Mouse (Mus musculus) R1 (cell line): ENCODE results near the gene Ap5m1.
"Not testable (repeated sequence)": the region's sequence is repeated elsewhere in the genome, so short reads cannot be mapped to it uniquely, and the experiment has no call there.

Experiments
- DNase-seq: peaks from one replicate; pipeline ENCODE4 v3.0.0-alpha.2; 2018; ENCODE audit warnings: low read depth, low spot score

Gene Ap5m1

DNA sequence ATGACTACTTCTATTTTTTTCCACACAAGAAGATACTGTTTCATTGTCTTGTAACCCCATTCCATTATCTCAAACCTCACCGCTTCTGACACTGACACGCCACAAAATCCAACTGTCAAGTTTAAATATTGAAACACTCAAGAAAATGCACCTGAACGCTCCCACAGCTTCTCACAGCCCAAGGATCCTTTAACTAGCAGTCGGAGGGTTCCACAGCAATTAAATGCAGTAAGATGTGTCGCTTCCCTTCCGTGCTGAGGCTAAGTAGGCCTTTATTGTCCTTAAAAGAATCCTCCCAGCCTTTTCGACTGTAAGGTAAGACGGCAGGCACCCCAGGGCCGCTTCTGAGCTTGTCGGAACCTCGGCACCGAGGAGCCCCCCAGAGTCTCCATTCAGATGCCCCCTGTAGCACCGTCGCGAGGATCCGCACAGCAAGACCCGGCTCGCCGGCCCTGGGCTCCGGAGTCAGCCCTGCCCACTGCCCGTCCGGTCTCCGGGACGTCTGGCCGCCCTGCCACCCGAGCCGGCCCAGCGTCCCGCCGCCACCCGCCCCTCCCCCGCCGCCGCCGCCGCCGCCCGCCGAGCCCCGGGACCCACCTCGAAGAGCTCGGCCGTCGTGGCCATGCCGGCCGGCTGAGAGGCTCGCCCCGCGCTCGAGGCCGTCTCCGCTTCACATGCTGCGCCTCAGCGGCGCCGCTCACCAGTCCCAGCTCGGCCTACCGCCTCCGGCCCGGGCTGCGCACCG, at the start of gene Ap5m1:
Gene Ap5m1, plus strand, starts transcription at position 569 of the 745 bp plus-strand sequence.
- DNase-seq = peak; percentile 45

DNA sequence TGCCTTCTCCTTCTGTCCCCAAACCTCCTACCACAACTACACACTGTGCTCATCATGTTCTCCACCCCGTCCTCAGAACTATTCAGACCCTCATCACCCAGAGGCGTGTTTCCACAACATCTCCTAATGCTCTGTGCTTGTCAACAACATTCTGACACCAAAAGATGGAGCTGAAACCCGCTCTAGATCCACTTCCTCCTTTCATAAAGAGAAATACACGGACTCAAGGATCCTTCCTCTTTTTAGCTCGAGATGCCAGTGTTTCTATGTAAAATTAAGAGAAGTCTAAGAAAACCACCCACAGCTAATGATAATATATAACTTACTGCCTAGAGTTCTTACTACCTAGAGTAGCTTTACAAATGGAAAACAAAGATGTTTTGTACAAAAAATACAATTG, 46.1 kb upstream of the Ap5m1 start:
- no peak for DNase-seq

DNA sequence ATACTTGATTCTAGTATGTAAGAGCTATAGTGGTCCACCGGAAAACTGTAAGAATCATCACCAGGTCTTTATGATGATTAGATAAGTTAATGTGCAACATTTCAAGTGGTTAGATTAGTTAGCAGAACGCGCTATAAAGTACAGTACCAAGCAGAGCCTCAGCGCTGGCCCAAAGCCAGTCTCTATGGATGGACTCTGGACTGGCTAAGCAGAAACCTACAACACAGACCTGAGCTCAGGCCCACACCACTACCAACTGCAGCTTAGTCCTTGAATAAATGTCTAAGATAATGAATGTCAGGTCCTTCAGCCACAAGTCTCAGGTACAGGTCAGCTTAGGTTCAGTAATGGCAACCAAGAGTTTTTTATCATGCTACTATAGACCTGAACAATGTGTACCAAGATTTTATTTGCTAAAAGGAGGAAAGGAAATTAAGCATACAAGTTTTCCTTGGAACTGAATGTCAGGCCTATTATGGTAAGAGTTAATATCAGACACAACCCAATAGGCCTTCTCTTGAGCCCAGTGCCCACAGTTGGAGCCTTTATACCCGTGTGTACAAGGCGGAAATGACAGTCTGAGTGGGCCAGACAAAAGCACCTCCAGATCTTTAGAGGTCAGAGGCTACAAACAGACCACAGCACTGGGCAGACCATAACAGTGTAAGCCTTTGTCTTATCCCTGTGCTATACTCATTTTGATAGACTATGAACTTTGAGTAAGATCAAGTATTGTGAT, 38.7 kb upstream of the Ap5m1 start:
- no peak for DNase-seq

DNA sequence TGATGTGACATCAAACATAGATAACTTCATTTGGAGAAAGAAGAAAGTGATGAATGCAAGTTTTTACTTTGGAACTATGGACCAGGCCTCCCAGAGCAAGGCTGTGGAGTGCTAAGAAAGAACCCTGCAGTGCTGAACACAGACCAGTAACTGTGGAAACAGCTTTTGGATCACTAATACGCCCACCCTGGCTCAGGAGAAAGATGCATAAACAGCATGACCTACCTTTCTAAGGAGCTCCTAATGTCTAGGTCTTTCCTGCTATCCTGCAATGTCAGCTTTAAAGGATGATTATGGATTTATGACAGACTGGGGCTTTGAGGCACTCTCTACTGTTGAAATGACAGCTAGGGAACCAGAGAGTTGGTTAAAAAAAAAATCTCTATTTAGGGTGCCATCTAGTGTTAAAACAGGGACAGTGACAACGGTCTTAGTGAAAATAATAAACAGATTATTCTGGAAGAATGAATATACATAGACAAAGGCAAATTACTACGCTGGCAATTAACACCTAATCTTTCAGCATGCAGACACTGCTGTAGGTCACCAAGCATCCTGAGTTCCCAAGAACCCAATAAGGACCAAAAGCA, 38.0 kb upstream of the Ap5m1 start:
- peak; percentile 12 for DNase-seq

DNA sequence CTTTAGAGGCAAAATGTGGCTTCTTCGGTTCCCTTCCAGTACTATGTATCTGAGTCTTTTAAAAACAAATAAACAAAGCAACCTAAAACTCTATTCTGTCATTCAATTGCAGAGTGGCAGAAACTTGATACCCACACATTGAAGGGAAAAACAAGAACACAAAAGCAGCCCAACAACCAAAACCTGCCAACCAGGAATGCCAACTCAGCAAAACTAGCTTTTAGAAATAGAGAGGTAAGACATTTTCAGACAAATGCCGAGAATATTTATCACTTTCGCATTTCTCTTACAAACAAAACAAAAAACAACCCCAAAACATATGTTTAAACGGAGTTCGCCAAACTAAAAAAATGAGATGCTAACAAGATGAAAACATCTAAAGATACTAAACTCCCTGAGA, 36.9 kb upstream of the Ap5m1 start:
- DNase-seq = no peak

DNA sequence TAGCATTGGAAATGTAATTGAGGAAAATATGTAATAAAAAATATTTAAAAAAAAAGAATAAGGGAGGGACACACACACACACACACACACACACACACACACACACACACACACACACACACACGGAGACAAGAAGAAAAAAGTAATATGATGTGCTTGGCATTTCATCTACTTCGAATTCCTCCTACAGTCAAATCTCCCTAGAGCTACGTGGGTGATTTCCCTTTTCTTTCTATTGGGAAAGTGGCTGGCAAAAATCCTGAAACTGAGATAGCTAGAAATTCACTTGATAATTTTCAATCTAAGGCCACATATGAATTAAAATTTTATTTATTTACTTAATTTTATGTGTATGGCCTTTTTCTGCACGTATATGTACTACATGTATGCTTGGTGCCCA, 20.3 kb upstream of the Ap5m1 start:
- no peak for DNase-seq

DNA sequence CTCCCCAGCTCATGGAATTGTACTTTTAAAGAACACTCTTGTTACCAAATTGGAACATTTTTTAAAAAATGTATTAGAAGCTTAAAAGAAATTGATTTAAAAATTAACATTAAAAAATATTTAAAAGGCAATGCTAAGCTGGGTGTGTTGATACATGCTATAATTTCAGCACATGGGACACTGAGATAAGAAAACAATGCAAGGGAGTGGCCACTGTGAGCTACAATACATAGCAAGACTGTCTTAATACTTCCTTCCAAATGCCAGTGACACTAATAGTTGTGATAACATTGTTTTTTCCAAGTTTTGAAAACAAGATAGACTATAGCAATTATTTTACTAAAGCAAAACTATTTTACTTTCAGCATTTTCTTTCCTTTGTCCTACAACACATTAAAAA, 16.4 kb upstream of the Ap5m1 start:
- no peak for DNase-seq

DNA sequence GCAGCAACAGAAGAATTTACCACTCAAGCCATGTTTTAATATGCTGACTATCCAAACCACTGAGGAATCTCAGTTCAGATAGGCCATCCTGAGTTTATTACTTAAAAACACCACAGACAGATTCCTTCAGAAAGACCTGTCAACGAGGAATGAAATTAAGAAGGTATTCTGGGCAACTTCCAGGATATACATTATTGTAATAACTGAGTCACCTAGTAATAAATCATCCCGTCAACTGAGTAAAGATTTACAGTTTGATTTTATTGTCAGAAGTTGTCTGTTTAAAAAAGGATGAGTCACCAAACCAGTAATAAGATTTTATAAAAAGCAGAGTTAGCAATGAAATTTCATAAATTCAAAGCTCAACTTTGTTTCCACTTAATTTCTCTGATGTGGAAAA, 2.1 kb upstream of the Ap5m1 start:
- no peak for DNase-seq

DNA sequence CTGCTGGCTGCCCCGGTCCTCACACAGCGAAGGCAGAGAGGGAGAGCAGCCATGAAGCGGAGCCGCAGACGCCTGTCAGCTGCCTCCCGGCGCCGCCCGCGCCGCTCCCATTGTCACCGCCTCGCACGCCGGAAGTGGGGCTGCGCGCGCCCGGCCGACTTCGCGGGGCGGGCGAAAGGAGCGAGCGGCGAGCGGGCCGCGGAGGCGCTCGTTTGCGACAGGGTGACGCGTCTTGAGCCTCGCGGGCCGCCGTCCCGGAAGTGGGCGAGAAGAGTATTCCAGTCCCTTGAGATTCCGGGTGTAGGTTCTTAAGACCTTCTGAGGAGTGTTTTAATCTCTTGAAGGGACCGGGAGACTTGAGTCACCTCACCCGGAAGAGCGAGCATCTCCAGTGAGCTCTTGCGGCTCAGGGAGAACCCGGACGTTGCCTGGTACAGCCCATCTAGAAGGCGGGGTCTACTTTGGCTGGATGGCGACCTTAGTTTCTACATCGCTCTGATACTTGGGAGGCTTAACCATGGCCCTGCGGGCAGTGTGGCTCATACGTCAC, 452 bp downstream of the Ap5m1 start, which contains the start of gene Exoc5:
Gene Exoc5, minus strand, starts transcription at position 380 of the 550 bp plus-strand sequence.
- peak; percentile 95 for DNase-seq

DNA sequence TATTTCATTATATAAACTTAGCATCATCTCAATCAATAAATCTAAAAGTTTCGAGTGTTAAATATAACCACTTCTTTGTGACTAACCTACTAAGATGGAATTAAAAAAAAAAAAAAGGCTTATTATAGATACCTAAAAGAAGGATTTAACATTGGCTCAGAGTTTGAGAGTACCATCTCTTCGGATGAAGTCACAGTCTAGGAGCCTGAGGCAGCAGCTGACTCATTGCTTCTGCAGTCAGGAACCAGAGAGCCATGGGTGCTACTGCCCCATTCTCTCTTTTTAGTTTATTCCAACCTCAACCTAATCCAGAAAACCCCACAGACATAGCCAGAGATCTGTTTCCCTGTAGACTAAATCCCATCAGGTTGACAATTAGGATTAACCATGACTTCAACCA, 6.9 kb downstream of the Ap5m1 start:
- DNase-seq = no peak

DNA sequence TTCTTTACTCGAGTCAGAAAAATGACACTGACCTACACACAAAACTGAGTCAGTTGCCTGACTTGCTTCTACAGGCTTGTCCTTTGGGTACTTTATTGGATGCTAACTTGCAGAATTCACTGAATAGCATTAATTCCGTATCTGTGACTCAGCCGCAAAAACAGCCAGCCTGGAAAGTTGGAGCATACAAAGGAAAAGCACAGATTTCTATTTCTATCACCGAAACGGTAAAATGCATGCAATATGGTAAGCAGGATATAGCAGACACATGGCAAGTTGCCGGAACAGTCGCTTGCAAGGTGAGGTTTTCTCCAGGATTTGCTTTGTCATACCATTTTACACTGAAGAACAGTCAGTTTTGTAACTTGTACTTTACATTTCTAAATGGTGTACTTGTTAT, 8.0 kb downstream of the Ap5m1 start:
- DNase-seq = no peak

DNA sequence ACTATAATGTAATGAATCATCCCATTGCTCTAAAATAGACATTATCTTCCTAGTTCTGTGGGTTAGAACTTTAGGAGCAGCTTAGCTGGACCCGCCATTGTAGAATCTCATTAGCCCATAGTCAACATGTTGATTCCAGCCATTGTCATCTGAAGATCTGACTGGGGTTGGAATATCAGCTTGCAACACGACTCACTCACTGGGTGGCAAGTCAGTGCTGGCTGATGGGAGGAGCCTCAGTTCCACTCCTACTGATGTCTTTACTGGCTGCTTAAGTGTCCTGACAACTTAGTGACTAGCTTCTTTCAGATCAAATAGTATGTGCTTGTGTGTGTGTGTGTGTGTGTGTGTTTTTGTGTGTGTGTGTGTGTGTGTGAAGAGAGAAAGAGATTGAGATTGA, 8.5 kb downstream of the Ap5m1 start:
- DNase-seq = no peak

DNA sequence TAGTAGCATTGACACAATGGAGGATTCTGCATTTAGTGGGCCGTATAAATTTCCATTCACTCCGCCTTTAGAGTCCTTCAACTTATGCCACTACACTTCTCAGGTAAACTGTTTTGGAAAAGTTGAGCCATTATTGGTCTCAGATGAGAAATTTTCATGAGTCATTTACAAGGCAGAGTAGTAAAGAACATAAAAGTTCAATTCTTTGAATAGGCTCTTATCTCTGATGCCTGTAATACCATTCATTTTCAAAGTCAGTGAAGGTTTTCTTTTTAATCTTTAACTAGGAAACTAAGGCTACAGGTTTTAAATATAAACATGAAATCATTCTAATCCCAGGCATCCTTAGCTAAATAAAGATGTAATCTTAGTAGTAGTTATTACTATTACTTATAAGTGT, 12.9 kb downstream of the Ap5m1 start:
- no peak for DNase-seq

DNA sequence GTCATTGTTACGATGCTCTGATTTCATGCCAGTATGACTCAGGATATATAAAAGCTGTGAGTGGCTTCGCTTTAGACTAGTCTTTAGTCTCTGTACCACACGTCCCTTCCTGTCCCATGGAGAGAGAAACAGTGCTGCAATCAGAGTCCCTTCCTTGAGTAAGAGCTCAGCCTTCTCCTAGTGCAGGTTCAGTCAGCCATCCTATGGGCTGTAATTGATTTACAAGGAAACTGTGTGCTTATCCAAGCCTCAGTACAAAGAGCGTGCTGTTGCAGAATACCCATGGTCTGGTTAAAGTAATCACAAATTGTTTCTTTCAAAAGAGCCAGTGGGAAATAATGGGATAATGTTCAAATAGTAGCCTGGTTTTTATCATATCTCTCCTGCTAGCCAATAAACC, 20.6 kb downstream of the Ap5m1 start:
- no peak for DNase-seq

DNA sequence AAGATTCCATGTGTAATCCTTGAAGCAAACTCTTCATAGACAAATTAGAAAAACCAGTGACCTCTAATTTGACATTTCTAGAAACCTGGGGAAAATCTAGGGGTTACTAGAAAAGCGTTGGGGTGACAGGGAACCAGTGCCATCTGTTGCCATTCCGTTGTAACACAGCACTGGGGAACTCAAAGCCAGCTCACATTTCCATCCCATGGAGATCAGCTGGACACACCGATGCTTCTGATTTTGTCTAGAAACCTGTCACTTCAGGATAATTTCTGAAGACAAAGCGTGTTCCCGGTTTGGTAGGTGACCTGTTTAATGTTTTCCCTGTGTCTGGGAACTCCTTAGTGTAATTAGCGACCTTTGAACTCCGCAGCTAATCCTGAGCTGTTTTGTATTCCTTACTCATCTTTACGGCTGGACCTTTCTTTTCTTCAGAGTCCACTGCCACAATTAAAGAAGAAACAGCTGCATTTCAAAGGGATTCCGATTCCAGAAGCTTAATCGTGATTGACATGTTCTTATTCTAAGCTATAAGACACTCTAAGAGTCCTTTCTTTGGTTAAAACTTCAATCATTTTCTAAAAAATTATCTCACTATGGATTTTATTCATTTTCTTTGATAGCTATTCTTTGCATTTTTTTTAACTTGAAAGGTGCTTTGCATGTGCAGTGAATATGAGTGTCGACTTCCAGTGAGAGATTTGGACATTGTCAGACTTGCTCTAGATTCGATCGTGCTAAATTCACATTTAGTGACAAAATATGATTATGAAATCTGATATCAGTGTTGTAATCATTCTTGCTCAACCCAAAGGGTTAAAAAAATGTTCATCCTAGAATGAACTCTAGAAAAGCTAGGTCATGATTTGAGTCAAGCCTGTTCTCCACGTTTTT, 22.5 kb downstream of the Ap5m1 start:
- no peak for DNase-seq

DNA sequence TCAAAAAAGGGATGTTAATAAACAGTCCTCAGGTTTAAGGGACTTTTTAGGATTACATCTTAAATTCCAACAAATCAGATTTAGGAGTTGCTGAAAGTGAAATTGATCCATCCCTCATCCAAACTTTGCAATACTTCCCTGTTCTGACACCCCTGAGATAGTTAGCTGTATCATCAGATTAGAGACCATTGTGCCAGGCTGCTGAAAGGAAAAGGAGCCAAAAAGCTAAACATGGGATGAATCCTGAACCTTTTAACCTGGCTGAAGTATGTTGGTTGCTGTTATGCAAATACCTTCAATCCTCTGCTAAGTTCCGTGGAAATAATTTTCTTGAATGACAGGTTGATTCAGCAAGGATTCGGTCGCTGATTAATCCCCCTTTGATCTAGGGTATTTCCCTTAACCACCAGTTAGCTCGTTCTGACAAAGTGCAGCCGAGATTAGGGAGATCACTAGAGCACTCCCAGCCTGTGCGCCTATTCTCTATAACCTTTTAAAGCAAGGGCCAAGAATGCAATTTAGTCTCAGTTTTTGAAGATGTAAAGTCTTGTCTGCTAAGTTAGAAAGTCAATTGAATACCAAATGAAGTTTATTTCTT, 23.7 kb downstream of the Ap5m1 start:
- no peak for DNase-seq

DNA sequence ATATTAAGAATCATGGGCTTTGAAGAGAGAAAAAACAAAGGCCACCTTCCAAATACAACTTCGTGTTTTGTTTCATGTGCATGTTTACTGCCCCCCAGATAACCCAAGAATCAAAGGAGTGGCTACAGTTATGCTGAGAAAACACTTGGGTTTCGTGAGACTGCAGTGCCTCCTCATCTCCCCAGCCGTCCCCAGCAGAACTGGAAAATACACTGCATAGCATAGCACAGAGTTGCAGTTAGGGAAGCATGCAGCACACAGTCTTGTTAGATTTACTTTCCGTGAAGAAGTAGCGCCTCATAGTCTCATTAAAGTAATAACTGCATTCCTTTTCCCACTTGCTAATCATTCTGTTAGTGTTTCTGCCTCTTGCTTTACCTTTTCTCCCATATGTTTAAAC, 24.2 kb downstream of the Ap5m1 start:
- DNase-seq = no peak

DNA sequence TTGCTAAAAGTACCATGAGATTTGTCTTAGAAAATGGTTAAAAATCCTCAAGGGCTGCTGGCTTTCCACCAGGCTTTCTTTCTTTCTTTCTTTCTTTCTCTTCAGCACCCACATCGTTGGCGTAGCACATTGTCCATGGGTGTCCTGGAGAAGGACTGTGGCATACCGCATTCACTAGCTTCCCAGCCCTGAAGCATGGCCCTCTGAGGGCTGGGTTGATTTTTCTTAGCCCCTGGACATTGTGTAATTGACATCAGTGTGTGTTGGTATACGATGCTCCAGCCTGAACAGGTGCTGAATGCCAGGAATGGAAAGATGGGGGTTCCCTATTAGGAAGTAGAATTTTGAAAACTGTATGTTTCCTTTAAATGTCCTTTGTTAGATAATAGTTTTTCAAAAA, 25.4 kb downstream of the Ap5m1 start:
- no peak for DNase-seq

DNA sequence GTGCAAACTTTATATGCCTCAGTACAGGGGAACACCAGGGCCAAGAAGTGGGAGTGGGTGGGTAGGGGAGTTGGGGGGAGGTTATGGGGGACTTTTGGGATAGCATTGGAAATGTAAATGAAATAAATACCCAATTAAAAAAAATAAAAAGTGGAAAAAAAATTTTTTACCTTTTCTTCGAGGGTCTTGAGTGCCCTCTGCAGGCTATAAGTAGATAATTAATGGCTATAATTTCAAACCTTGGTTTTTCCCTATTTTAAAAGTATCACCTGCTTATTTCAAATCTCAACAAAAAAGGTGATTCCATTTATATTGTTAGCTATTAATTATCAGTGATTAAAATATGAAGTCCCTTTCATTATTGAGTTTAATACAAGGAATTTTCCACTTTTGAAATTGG, 25.9 kb downstream of the Ap5m1 start:
- DNase-seq = not testable (repeated sequence)

DNA sequence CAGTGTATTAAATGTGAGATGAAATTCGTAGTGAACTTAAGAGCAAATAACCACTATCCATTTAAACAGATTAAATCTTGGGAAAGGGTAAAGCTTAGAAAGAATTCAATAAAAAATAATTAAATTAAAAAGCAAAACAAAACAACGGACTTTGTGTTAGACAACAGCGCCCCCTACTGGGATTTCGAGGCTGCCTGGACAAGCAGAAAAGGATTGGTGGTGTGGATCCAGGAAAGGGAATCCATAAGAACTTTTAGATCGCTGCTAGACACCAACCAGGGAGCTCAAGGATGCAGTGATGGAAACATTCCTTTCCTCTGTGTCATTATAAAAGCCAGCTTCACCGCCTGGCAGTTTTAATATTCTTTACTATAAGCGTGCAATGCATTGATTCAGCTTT, 52.5 kb downstream of the Ap5m1 start:
- DNase-seq = peak; percentile 57

DNA sequence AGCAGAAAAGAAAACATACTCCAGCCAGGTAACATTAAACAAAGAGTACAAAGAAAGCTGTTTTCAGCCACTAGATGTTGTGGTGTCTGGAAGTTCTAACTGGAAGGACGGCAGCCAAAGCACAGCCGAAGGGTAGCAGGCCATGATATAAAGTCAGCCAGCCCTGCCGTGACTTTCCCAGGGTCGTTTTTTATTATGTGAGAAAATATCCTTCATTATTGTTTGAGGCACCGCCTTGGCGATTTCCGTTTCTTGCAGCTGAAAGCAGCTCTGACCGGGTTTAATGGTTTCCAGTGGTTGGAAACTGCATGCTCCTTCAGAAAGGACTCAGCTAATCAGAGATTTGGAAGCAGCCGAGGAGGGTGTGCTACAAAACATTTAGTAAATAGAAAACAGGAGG, 55.8 kb downstream of the Ap5m1 start:
- DNase-seq = no peak
